Mouse (Mus musculus) lung, adult 18-20 months (tissue): ENCODE results near the gene H2-DMb1.

Experiments used
- DNase-seq, 2 experiments: peaks; one replicate each; pipeline ENCODE4 v3.0.0; 2022; ENCODE audit warnings: mixed read lengths in 2 of 2

H2-DMb1 gene

DNA sequence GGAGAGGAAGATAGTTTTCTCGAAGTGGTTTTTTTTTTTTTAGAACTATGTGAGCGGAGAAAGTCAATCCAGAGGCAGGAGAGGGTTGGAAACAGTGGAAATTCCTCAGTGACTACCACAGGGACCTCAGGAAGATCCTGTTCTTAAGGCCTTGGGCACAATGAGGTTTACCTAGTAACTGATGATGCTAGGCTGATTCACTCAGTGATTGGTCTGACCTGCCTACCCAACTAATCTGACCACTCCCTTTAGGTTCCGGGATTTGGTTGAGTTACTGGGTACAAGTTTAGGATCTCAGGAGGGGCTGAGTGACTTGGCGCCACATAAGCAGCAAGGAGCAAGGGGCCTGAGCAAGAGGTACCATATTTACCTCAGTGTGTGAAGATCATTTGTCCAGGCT lies at the start of gene H2-DMb1:
H2-DMb1 (plus strand) TSS at position 150 of the 400 bp plus-strand sequence.
- DNase-seq, result peak; percentile 69 to 81

DNA sequence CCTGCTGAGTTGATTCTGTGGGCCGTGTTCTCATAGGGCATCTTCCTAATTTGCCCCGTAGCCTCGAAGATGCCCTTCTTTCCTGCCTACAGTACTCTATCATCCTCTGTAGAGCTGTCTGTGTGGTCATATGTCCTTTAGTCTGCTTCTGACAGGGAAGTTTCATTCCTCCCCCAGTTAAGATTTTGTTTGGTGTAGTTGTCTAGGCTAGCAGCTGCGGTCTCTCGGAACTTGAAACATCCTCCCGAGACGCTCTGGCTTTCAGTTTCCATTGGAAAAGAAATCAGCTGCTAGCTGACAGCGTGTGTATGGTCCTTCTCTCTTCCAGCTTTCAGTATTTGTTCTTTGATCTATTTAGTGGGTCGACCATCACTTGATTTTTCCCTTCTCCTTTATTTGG lies 48.1 kb upstream of the H2-DMb1 start:
- DNase-seq, result no peak

DNA sequence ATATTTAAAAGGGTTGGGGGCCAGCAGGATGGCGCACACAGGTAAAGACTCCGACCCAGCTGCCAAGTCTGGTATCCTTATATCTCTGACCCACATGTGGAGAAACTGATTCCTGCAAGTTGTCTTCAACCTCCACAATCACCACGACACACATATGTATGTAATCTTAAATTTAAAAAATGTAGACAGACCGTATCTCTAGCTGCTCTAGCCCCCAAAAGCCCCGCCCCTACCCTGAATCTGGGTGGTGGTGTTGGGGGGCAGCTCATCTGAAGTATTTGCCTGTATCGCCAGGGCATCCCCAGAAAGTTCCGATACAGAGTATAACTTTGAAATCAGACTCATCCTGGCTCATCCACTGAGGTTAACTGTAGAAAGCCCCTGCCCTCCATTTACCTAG lies 46.3 kb upstream of the H2-DMb1 start:
- DNase-seq, result no peak

DNA sequence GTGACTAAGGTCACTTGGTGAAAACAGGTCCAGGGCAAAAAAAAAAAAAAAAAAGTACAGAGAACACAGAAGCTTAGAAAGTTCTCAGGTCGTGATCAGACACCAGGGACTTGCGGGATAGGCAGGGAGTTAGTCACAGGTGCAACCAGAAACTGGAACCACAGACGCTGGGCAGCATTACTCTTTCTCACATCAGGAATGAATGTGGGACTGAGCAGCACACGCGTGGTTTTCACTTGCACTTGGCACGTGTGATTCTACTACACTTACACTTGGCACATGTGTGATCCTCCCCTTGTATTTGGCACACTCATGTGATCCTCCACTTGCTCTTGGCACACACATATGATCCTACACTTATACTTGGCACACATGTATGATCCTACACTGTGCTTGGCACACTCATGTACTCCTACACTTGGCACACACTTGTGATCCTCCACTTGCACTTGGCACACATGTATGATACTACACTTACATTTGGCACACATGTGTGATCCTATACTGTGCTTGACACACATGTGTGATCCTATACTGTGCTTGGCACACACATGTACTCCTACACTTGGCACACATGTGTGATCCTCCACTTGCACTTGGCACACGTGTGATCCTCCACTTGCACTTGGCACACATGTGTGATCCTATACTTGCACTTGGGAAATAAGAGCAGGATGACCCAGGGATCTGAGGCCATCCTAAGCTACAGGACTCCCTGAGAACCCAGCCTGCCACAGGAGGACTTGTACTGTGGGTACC lies 45.6 kb upstream of the H2-DMb1 start:
- no peak for DNase-seq

DNA sequence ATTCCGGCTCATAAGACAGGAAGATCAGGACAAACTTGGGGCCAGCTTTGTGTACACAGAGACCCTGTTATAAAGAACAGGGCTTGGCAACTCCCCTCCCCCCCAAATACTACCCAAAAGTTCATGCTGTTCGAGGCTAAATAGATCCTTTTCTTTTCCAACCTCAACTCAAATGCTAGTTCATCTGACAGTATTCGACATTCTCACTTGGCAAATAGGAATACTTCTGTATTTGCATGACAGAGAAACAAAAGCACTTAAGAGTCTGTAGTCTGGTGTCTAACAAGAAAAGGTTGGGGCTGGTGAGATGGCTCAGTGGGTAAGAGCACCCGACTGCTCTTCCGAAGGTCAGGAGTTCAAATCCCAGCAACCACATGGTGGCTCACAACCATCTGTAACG lies 44.4 kb upstream of the H2-DMb1 start:
- DNase-seq, result no peak

DNA sequence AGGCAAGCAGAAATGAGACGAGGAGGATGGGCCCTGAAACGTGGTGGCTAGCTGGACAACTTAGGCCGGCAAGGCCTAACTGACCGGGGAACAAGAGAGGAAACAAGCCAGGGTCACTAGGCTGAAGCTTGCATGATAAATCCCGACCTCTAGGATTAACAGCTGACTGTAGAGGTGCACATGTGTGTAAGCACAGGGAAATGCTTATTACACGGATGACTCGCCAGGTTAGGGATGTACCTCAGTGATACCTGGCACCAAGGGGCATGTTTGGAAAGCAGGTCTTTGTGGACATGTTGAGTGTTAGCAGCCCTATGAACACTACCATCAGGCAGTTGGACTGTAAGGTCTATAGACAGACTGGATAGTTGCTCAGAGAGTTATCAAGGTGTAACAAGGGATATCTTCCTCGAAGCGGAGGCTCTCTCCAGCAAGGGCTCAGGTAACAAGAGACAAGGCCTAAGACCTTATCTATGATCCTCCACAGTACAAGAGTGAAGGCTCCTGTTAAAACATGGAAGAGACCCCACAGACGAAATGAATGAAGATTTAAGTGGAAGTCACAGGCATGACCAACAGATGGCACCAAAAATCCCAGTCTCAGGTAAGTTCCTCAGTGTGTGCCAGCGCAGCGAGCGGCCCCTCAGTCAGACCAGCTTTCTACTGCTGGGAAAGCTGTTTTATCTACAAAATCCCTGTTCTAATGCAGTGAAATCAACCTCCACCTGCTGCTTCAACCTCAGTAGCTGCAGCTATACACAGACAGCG lies 43.6 kb upstream of the H2-DMb1 start:
- DNase-seq, result no peak

DNA sequence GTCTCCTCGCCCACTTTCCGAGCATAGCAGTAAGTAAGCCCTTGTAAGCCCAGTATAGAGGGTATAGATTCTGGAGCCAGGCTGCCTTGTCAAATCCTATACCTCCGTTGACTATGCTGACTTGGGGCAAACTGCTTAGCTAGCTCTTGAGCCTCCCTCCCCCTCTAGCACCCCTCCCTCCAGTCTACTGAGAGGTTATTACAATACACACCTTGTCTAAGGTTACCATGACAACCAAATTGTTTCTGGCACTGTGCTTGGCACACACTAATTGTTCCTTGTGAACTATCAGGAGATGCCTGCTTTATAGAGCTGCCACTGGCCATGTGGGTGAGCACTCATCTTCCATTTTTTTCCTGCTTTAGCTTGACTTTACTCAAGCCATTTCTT lies 43.1 kb upstream of the H2-DMb1 start:
- DNase-seq, result no peak

DNA sequence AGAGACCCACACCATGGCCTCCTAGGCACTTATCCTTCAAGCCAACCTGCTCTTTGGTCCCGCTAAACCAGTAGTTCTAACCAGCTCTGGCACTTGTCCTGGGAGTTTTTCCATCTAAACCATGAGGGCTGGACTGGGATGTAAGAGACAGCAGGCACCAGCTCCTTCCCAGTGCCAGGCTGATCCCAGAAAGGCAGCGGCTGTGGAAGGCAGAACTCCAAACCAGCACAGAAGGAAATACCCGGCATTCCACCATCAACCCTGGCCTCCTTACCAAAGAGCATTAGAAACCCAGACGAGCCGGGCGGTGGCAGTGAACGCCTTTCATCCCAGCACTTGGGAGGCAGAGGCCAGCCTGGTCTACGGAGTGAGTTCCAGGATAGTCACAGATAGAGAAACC lies 42.6 kb upstream of the H2-DMb1 start:
- no peak for DNase-seq

DNA sequence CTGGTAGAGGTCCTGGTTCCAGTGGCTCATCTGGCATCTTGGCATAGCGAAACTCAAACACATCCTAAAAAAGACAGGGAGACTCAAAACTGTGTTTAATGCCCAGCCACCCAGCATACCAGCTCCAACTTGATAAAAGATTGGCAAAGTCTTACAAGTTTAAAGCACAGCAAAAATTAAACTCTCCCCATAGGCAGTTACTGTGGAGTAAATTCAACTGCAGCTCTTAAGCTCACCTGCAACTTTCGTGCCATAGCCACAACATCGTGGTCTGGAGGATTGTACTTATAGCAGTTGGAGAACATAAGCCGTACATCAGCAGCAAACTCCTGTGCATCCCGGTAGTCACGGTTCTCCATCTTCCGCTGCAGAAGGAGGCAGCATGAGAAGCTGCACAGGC lies 38.8 kb upstream of the H2-DMb1 start:
- DNase-seq, result no peak

DNA sequence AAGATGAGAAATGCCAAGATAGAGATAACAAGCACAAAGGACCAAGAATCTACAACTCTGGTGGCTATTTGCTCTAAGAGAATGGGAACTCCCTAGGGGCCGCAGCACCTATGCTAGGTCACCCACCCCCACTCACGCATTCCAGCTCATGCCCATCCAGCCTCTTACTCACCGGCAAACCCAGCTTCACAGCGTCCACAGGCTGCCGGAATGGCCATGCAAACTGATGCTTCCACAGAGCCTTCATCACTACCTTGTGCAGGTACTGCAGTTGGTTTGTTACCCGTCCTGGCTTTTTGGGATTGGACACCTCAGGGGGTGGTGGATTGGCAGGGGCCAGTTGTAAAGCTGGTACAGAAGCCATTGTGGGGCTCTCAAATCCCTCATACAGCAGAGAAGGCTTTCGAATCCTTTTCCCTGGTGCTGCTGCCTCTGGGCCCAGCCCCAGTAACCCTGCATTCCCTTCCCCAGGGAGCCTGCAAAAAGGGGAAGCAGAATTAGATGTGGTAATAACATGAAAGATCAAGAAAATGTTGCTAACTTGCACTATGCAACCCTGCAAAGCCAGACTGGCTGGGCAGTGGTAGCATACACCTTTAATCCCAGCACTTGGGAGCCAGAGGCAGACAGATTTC lies 36.0 kb upstream of the H2-DMb1 start:
- DNase-seq, result no peak

DNA sequence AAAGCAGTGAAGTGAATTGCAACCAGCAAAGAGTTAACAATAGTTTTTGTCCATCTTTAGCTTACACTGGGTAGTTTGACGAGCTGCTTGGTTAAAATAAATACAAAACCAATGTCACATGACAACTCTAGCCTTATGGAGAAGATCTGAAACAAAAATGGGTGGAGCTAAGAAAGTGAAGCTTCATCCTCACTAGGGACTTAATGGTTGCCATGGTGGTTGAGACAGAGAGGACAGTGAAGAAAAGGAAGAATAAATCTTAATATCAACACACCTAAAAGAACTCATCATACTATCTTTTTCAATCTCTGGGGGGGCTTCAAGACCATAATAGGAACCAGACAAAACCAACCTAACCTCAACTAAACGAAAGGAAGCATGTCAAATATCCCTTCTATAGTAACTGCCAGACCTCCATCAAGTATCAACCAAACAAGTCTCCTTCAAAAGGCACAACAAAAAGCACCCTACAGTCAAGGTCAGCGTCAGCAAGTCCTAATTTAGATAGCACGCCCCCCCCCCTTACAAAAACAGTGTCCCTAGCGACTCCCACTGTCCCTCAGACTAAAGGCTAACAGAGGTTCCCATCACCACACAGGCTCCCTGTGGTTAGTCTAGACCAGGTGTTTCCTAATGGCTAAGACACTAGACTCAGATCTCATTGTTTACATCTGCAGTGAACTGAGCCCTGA lies 35.3 kb upstream of the H2-DMb1 start:
- no peak for DNase-seq

DNA sequence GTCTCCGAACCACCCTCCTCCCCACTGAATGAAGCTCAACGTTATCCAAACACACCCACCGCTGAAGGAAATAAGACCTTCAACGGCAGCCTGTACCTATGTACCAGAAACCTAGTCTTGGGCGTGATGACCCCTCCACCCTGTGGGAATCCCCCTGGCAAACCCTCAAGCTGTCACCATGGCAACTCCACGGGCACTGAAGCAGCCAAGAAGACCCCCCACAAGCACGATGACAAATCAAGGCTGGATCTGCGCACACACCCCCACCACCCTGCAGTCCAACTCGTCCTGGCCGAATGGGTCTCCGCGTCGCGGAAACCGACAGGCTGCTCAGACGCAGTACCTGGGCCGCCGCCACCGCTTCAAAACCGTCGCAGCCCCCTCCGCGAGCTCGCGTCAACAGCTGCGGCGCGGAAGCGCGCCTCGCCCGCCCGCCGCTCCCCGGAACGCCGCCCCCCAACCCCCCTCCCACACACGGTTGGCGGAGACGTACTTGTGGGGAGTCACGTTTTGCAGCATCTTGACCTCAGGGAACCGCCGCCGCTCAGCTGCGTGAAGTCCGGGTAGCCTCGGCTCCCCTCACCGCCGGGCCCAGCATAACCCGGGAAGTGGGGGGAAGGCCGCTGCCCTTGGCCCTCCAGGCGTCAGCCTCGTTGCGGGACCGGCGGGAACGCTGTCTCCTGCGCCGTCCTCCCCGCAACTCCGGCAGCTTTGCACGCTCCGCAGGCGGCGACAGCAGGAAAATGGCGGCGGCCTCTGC lies 34.6 kb upstream of the H2-DMb1 start:
- peak; percentile 27 to 37 for DNase-seq

DNA sequence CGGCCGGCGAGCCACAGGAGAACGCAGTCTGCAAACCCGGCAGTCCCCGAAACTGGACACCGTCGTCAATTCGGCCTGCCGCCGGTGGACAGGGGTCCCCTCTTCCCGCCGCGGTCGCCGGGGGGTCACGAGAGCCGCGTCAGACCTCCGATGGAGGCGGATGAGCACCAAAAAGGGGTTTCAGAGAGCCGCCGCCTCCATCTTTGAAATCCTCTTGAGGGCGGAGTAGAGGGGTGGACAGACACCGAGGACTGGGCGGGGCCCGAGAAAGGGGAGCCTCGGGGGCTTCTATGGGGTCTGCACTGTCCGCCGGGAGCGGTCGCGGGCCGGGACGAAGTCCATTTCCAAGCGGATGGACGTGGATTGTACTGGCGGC lies 34.0 kb upstream of the H2-DMb1 start:
- no peak for DNase-seq

DNA sequence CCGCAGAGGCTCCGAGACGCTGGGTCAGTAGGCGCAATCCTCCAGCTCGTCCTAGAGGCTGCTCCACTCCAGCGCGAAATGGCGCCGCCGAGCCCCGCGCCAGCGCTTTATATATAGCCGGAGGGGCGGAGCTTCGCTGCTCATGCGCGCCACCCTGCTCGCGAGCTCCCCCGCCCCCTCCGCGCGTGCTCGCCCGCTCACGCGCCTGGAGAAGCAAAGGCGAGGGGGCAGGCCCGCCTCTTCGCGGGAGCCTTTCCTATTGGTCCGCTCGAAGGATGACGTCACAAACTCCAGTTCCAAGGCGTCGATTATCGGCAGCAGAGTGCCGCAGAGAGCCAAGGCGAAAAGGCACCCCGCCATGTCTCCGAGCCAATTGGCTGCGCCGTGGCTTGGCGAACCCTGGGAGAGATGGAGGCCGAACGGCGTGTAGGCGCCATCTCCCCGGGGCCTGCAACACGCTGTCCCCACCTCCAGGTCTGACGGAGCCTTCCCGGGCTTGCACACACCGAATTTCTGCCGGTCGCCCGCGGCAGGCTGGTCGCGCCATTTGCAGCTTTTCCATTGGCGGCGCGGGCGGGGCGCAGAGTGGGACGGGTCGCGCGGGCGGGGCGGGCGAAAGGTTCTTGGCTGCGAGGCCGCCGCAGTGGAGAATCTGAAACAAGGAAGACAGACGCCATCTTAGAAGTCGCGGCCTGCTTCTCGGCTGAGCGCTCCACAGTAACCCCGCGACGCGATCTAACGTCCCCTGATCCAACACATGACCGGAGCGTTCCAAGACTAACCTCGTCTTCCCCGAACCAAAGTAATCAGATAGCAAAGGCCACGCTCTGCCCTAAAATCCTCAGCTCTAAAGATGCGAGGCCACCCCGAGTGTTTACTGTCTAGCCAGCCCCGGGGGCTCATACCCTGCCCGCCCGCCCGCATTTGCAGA lies 33.4 kb upstream of the H2-DMb1 start, which contains the start of gene H2-DMa:
H2-DMa (plus strand) TSS at position 293 of the 931 bp plus-strand sequence.
- peak; percentile 99 for DNase-seq

DNA sequence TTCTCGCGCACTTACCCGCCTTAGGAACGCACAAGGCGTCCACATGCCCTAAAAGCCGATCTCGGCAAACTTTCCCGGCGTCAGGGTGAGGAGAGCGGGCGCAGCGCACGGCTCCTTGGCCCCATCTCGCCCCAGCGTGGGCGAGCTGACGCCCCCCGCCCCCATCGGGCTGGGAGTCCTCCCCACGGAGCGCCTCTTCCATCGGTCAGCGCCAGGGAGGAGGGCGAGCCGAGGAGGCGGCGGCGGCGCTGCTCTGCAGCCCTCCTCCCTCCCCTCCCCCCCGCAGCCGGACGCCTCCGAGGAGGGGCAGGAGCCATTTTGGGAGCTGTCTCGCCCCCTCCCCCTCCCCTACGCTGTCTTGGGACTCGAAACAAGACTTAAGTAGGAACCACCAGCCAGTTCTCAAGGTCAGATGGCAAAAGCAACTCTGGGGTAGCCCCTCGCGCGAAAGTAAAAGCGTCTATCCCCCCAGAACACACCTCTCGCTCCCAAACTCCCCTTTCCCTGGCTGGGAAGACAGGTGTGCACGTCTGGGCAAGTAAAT lies 32.6 kb upstream of the H2-DMb1 start:
- peak; percentile 87 to 93 for DNase-seq

DNA sequence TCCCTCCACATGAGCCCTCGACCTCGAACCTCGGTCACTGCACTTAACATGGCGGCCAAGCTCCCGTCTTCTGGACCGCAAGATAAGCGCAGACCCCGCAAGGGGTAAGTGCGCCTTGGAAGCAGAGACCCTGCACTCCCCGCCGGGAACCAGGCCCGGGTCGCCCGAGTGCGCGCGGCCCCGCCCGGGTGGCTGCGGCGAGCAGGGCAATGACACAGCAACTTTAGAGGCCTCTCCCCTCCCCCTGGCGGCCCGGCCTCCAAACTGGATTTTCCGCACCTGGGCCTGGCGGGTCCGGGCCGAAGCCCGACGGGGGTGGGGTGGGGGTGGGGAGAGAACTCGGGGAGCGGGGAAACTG lies 32.1 kb upstream of the H2-DMb1 start:
- peak; percentile 89 to 92 for DNase-seq

DNA sequence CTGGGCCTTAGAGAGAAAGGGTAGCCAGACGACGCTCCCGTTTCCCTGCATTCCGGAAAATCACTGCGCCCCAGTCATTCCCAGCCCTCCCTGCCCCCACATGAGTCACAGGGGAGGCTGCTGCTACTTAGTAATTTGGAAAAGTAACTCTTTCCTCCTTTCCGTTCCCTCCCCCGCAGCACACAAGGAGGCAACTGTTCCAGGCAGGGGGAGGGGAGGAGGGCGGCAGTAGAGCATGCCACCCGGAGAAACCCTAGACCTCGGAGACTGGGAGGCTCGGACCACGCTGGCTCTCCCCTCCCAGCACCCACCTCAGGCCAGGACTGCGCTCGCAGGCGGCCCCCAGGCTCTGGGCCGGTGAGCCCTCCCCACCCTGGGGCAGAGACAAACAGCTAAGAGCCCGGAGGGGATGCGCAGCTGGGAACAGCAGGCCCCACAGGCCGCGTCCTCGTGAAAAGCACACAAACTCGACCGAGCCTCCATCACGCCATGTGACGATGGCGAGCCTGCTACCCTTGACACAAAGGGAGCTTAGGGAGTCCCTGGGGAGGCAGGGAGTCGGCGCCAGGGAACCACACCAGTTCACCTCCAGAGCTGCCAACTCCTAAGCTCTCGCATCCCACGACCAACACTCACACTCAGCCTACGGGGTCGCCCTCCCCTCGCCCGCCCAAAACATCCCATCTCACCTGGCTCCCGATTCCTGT lies 31.5 kb upstream of the H2-DMb1 start:
- DNase-seq, result peak; percentile 90 to 91

DNA sequence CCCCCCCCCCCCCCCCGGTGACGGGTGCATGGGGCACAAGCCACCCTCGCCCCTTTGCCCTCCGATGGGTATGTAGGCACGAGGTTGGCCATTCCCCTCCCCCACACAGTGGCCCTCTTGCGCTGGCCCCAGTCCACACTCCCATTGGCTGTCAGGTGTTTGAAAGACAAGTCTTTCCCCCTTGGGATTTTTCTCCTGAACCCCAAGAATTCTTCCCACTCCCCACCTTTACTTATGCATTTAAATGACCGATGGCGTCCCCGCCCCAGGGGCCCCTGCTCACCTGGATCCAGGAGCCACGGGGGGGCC lies 31.0 kb upstream of the H2-DMb1 start:
- peak; percentile 72 to 77 for DNase-seq

DNA sequence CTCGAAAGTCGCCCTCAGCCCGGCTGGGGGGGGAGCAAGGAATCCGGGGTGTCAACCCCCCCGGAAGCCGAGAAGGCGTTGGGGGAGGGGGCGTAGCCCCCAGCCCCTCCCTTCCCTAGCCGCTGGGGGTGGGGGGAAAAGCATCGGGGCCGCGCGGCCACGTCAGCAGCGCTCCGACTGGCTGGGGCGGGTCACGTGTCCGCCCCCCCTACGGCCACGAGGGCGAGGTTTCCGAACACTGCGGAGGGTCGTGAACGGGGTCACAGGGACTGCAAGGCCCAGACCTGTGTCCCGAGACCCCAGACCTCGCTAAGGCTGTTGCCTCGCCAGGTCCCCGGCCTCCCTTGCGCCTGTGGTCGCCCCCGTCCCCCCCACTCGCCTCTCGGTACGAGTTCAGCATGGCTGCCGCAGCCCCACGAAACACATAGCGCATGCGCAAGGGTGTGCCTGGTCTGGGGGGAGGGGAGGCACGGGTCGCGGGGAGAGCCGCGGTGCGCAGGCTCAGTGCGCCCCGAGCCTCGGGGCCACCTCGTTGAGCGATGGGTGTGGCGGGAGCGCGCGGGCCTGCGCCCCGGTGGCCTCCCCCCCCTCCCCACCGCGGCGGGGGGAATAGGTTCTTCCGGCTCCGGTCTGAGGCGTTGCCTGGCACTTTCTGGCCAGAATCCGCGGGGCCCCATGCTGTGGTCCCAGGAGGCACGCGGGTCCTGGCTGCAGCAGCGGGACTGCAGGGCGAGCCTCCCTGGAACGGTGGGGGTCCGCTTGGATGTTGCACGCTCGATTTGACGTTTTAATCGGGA lies 30.5 kb upstream of the H2-DMb1 start, which contains the start of gene Brd2:
Brd2 (minus strand) TSS at position 447 of the 797 bp plus-strand sequence.
- DNase-seq, result peak; percentile 97 to 98

DNA sequence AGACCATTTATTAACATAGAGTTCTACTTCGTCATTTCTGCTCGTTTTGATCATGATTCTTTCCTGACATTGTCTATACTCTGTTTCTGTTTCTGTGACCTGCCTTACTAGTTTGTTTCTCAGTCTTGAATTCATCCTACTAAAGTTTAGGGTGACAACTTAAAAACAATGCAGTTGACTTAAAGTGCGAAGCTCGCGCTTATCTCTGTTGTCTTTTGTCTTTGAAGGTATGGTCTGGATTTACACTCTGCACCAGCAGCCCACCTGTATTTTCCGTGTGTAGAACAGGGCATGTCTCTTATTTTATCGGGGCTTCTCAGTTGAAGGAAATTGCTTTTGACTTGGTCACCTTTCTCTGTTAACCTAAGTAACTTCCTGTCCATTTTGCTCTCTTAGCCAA lies 29.8 kb upstream of the H2-DMb1 start:
- no peak for DNase-seq
